Mouse (Mus musculus) liver, adult 2 months (tissue): ENCODE data around the gene Myh9.

Source experiments
- CTCF ChIP-seq: fragments of 200-500 bp; IDR thresholded peaks from 2 replicates; pipeline ENCODE4 v1.5.1; 2011; ENCODE audit warnings: low read depth, low read length, control low read depth
- POLR2A ChIP-seq: fragments of 200-500 bp; IDR thresholded peaks from 2 replicates; pipeline ENCODE4 v1.6.1; 2011; ENCODE audit warnings: low read length, control low read depth; ENCODE audit not compliant: insufficient read depth; ENCODE audit errors: extremely low read depth

DNA sequence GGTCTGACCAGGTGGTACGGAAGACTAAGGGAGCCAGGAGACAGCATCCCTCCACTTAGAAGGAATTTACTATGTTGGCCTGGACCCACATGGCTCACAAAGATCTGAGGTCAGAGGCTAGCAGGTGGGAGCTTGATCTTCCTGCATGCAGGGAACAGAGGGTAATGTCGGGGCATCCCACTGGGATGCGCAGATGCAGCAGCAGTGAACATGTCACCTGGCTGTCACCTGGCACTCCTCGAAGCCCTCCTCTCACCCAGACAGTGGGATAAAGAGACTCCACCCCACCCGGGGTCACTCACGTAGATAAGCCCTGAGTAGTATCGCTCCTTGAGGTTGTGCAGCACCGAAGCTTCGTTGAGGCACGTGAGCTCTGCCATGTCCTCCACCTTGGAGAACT, 29.4 kb downstream of the Myh9 start:
- TF ChIP-seq POLR2A (no peak), CTCF (no peak)
